In genomic region chr4:77083165-77083564, GRCm38 (mm10) we compare ENCODE assay signal across 10 mouse cellular contexts.
DNase-seq lines count a peak whose midpoint lies in the region; ATAC-seq and TF ChIP-seq lines count a peak whose summit lies in the region.
"Had no signal": no experiment of that assay in that cellular context is flagged by ENCODE, and none has a peak within 500 bp of the region (broad histone marks: within the 10 kb centered on the region; RNA-seq: fewer than 3 reads in every experiment).

No protein-coding gene starts in this region.

- H3K27me3 ChIP-seq in kidney, embryonic 14.5 days (ENCODE audit: control insufficient read depth, insufficient read depth, low read length): no peaks in the 10 kb centered on the region
- H3K27me3 ChIP-seq in limb, embryonic 10.5 days (ENCODE audit: low read depth, poor library complexity, severe bottlenecking): no peaks in the 10 kb centered on the region
- H3K27me3 ChIP-seq in stomach, embryonic 16.5 days (ENCODE audit: control insufficient read depth, insufficient read depth, low read length): no peaks in the 10 kb centered on the region
- H3K27me3 ChIP-seq: embryonic facial prominence, embryonic 13.5 days had no signal

- H3K4me1 ChIP-seq in lung, adult 2 months (ENCODE audit: control insufficient read depth, insufficient read depth, low read length): no peaks in the 10 kb centered on the region
- H3K4me1 ChIP-seq in kidney, embryonic 14.5 days (ENCODE audit: control insufficient read depth, insufficient read depth, low read length): no peaks in the 10 kb centered on the region
- H3K4me1 ChIP-seq in limb, embryonic 10.5 days: no peaks in the 10 kb centered on the region
- no peaks in the 10 kb centered on the region for H3K4me1 ChIP-seq in stomach, embryonic 16.5 days (ENCODE audit: control insufficient read depth, insufficient read depth, low read length)
- H3K4me1 ChIP-seq: embryonic facial prominence, embryonic 13.5 days had no signal

- H3K36me3 ChIP-seq in kidney, embryonic 14.5 days (ENCODE audit: control insufficient read depth, insufficient read depth, low read length): no peaks in the 10 kb centered on the region
- no peaks in the 10 kb centered on the region for H3K36me3 ChIP-seq in limb, embryonic 10.5 days
- no peaks in the 10 kb centered on the region for H3K36me3 ChIP-seq in stomach, embryonic 16.5 days (ENCODE audit: control insufficient read depth, insufficient read depth, low read length)
- H3K36me3 ChIP-seq: embryonic facial prominence, embryonic 13.5 days had no signal

- DNase-seq in lung, adult 2 months: no peak
- no peak for DNase-seq in lung, postnatal 25 days (ENCODE audit: low spot score)
- peak; percentile 47 for DNase-seq in adrenal gland, postnatal 14 days
- peak; percentile 68 for DNase-seq in embryo, embryonic 11 days
- DNase-seq in limb, embryonic 10.5 days (ENCODE audit: low spot score): peak; percentile 50
- DNase-seq in urinary bladder, adult 2 months (ENCODE audit: low spot score): no peak

- H3K9me3 ChIP-seq in kidney, embryonic 14.5 days (ENCODE audit: control insufficient read depth, low read length): no peaks in the 10 kb centered on the region
- no peaks in the 10 kb centered on the region for H3K9me3 ChIP-seq in limb, embryonic 10.5 days (replicated peaks)
- H3K9me3 ChIP-seq in stomach, embryonic 16.5 days (replicated peaks; ENCODE audit: control insufficient read depth, low read length): no peaks in the 10 kb centered on the region
- H3K9me3 ChIP-seq: embryonic facial prominence, embryonic 13.5 days had no signal

- H3K4me2 ChIP-seq in kidney, embryonic 14.5 days (replicated peaks; ENCODE audit: low read depth, low read length): no peak overlapping the region
- H3K4me2 ChIP-seq in stomach, embryonic 16.5 days (ENCODE audit: low read depth, low read length): no peak overlapping the region
- H3K4me2 ChIP-seq: embryonic facial prominence, embryonic 13.5 days had no signal

- TF ChIP-seq CTCF in lung, adult 2 months (IDR thresholded peaks at IDR 0.05; ENCODE audit: insufficient read depth, low read length): peak; percentile 26; the same call in 1 of the 2 replicates

- H3K27ac ChIP-seq in kidney, embryonic 14.5 days (ENCODE audit: low read depth, low read length): no peak overlapping the region
- no peak overlapping the region for H3K27ac ChIP-seq in limb, embryonic 10.5 days
- H3K27ac ChIP-seq in stomach, embryonic 16.5 days (ENCODE audit: low read length): no peak overlapping the region
- H3K27ac ChIP-seq: embryonic facial prominence, embryonic 13.5 days; macrophage had no signal

- 50% methylated on average over 3 of the region's 3 CpGs for WGBS in lung, adult 2 months
- WGBS in kidney, embryonic 14.5 days: 35% methylated on average over 3 of the region's 3 CpGs
- WGBS in limb, embryonic 10.5 days: 56% methylated on average over 3 of the region's 3 CpGs
- WGBS in stomach, embryonic 16.5 days: 58% methylated on average over 3 of the region's 3 CpGs

- no peak for TF ChIP-seq POLR2A in lung, adult 2 months (IDR thresholded peaks at IDR 0.05; ENCODE audit: borderline replicate concordance, extremely low read depth, low read depth, low read length)

- peak; percentile 75; the same call in 1 of the 2 replicates for ATAC-seq in kidney, embryonic 14.5 days (ENCODE audit: low FRiP score, low TSS enrichment)
- peak; percentile 29; the same call in 1 of the 2 replicates for ATAC-seq in stomach, embryonic 16.5 days (ENCODE audit: insufficient read depth, low FRiP score)

- no peak overlapping the region for H3K9ac ChIP-seq in kidney, embryonic 14.5 days (ENCODE audit: low read depth, low read length)
- H3K9ac ChIP-seq in stomach, embryonic 16.5 days (ENCODE audit: low read length): no peak overlapping the region
- H3K9ac ChIP-seq: embryonic facial prominence, embryonic 13.5 days had no signal

- H3K4me3 ChIP-seq in lung, adult 2 months (replicated peaks; ENCODE audit: extremely low read depth, low read depth, low read length): no peak overlapping the region
- H3K4me3 ChIP-seq in kidney, embryonic 14.5 days (ENCODE audit: low read length): no peak overlapping the region
- no peak overlapping the region for H3K4me3 ChIP-seq in limb, embryonic 10.5 days
- no peak overlapping the region for H3K4me3 ChIP-seq in stomach, embryonic 16.5 days (replicated peaks; ENCODE audit: low read length)
- H3K4me3 ChIP-seq: embryonic facial prominence, embryonic 13.5 days had no signal

Comparison
In these comparisons a context has a peak if more than half of its experiments do, and no peak if none do; other contexts are left out.
1. DNase-seq: peak in adrenal gland, postnatal 14 days (single experiment), embryo, embryonic 11 days (single experiment) and limb, embryonic 10.5 days (single experiment); none in lung, adult 2 months (single experiment), lung, postnatal 25 days (single experiment) and urinary bladder, adult 2 months (single experiment).